Mouse (Mus musculus): ENCODE data around the gene Mrap. TPM values are rescaled to one million over a fixed set of nuclear protein-coding genes. Genes with fewer than 3 reads are reported as not detected.
A peak's percentile ranks its signal among the peaks of the same experiment; 100 is the strongest.

Mrap gene
- polyA plus RNA-seq, 1 experiment: not detected

- Histone ChIP-seq H3K4me1 (ENCODE audit: control insufficient read depth, insufficient read depth, low read length) (peaks cover 23% of the 10 kb centered on the region), H3K27ac (ENCODE audit: insufficient read depth, low read depth, low read length) (no peak overlapping the region), H3K4me3 (ENCODE audit: insufficient read depth, low read length) (no peak overlapping the region)
- TF ChIP-seq CTCF (IDR thresholded peaks at IDR 0.05; ENCODE audit: low read depth, low read length) (no peak), POLR2A (IDR thresholded peaks at IDR 0.05; ENCODE audit: borderline replicate concordance, low read depth, low read length) (no peak)
Measured at GRCm38 (mm10) chr16:90747143-90747542, 9.1 kb downstream of the Mrap start.

- H3K27ac ChIP-seq (ENCODE audit: insufficient read depth, low read depth, low read length): no peak overlapping the region
- H3K4me1 ChIP-seq (ENCODE audit: control insufficient read depth, insufficient read depth, low read length): peaks cover 21% of the 10 kb centered on the region
- no peak for TF ChIP-seq CTCF (IDR thresholded peaks at IDR 0.05; ENCODE audit: low read depth, low read length)
- TF ChIP-seq POLR2A (IDR thresholded peaks at IDR 0.05; ENCODE audit: borderline replicate concordance, low read depth, low read length): no peak
- no peak overlapping the region for H3K4me3 ChIP-seq (ENCODE audit: insufficient read depth, low read length)
Measured at GRCm38 (mm10) chr16:90748169-90748568, 10.2 kb downstream of the Mrap start.

DNA sequence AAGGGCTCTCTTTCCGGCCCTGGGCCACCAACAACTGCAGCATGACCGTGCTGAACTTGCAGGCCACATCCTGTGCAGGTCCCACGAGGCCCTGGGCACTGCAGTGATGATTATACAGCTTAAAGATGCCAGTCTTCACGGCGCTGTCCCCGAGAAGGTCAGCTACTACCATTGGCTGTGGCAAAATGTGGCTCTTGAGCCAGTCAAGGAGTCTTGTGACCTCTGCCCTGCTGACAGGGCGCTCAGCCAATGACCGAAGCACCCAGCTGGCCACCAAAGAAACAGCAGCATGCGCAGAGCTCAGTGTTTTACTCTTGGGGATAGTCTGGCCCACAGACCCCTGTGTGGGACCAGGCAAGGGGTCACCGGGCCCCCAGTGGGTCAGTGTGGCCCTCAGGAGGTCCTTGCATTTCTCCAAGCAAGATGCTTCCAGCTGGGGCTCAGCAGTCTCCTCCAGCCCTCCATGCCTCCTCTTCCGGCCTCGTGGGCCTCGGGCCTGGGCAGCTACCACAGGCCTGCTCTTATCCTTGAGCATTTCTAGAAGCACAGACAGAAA lies 15.5 kb downstream of the Mrap start:
- Histone ChIP-seq H3K27ac (ENCODE audit: insufficient read depth, low read depth, low read length) (no peak overlapping the region), H3K4me3 (ENCODE audit: insufficient read depth, low read length) (no peak overlapping the region), H3K4me1 (ENCODE audit: control insufficient read depth, insufficient read depth, low read length) (no peaks in the 10 kb centered on the region)
- TF ChIP-seq CTCF (IDR thresholded peaks at IDR 0.05; ENCODE audit: low read depth, low read length) (no peak), POLR2A (IDR thresholded peaks at IDR 0.05; ENCODE audit: borderline replicate concordance, low read depth, low read length) (no peak)

DNA sequence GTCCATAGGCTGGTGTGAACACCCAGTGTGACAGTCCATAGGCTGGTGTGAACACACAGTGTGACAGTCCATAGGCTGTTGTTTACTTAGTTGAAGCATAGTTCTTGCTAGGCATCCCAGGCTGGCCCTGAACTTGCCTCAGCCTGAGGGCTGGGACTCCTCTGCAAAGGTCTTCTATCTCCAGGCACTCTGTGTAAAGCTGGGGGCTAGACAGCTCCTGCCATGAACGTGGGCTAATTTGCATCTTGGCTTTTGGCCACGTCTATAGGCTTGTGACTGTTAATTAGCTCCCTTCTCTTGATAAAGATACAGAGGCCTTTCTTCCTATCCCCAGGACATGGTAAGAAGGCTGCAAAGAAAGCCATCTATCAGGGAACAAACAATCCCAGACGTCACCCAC lies 21.3 kb downstream of the Mrap start:
- Histone ChIP-seq H3K27ac (ENCODE audit: insufficient read depth, low read depth, low read length) (no peak overlapping the region), H3K4me1 (ENCODE audit: control insufficient read depth, insufficient read depth, low read length) (peaks cover 7% of the 10 kb centered on the region), H3K4me3 (ENCODE audit: insufficient read depth, low read length) (no peak overlapping the region)
- TF ChIP-seq POLR2A (IDR thresholded peaks at IDR 0.05; ENCODE audit: borderline replicate concordance, low read depth, low read length) (no peak), CTCF (IDR thresholded peaks at IDR 0.05; ENCODE audit: low read depth, low read length) (no peak)

DNA sequence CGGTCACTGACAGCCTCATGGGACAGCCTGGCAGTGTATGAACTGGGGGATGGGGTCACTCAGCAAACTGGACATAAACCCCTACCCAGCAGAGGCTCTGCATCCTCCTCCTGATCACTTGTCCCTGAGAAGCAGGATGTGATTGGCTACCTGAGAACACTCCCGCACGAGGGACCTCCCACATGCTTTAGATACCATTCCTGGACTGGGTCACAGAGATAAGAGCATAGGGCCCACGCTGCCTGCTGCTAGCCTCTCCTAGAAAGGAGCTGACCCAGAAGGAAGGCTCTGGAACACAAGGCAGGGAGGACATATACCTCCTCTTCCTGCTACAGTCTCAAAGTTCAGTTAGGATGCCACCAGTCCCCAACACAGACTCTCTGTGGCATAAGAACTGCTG lies 22.5 kb downstream of the Mrap start:
- TF ChIP-seq POLR2A (IDR thresholded peaks at IDR 0.05; ENCODE audit: borderline replicate concordance, low read depth, low read length) (no peak), CTCF (IDR thresholded peaks at IDR 0.05; ENCODE audit: low read depth, low read length) (no peak)
- peaks cover 13% of the 10 kb centered on the region for H3K4me1 ChIP-seq (ENCODE audit: control insufficient read depth, insufficient read depth, low read length)
- H3K27ac ChIP-seq (ENCODE audit: insufficient read depth, low read depth, low read length): no peak overlapping the region
- no peak overlapping the region for H3K4me3 ChIP-seq (ENCODE audit: insufficient read depth, low read length)

DNA sequence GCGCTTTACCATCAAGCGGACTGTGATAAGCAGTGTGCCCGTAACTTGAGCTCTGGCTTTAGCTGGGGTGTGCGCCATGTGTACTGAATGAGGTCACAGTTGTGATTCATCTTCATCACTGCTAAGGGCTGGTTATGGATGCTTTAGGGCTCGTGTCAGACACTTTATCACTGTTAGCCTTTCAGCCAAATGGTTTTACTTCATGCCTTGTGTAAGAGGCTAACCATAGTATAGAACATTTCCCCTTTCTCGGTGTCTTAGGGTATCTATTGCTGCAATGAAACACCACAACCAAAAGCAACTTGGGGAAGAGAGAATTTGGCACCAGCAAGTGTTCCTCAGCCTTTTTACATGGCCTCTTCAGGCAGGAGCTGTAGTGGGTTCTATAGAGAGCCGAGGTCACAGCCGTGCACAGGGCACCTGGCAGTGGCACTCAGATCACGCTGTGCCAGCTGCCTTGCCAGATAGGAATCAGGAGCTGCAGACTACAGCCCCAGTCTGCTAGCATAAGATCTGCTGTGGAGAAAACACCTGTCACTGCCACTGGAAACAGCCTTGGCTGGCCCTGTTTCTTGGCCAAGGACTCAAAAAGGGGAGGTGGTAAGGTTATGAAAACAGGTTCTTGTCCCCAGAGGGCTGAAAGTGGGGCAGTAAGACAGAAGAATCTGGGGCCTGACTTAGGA lies 27.3 kb downstream of the Mrap start:
- no peak overlapping the region for H3K4me3 ChIP-seq (ENCODE audit: insufficient read depth, low read length)
- peaks cover 16% of the 10 kb centered on the region for H3K4me1 ChIP-seq (ENCODE audit: control insufficient read depth, insufficient read depth, low read length)
- TF ChIP-seq POLR2A (IDR thresholded peaks at IDR 0.05; ENCODE audit: borderline replicate concordance, low read depth, low read length): no peak
- H3K27ac ChIP-seq (ENCODE audit: insufficient read depth, low read depth, low read length): 0 out of 2 replicates have a peak overlapping the region, but pooled peaks have one; percentile 15

DNA sequence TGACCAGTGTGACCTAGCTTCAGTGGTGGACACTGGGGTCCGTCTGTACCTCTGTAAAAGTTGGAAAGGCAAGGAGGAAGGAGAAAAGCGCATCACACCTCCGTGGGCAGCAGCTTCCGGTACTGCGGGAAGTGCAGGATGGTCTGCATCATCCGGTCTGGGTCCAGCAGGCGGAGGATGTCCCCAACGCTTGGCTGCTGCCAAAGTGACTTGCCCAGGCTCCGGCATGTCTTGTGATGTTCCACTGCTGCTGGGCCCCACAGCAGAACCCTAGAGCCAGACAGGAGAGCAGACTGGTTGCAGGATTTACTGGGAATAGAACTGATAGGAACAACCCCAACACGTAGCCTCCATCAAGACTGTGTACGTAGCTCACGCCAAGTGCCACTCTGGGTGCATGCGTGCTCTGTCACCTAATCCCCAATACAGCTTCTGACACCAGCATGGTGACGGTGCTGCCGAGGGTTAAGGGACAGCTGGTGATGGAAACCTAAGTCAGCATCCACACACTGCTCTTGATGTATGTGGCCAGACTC lies 29.0 kb downstream of the Mrap start:
- H3K27ac ChIP-seq (ENCODE audit: insufficient read depth, low read depth, low read length): no peak overlapping the region
- H3K4me3 ChIP-seq (ENCODE audit: insufficient read depth, low read length): no peak overlapping the region
- H3K4me1 ChIP-seq (ENCODE audit: control insufficient read depth, insufficient read depth, low read length): peaks cover 18% of the 10 kb centered on the region
- TF ChIP-seq CTCF (IDR thresholded peaks at IDR 0.05; ENCODE audit: low read depth, low read length) (no peak), POLR2A (IDR thresholded peaks at IDR 0.05; ENCODE audit: borderline replicate concordance, low read depth, low read length) (no peak)

DNA sequence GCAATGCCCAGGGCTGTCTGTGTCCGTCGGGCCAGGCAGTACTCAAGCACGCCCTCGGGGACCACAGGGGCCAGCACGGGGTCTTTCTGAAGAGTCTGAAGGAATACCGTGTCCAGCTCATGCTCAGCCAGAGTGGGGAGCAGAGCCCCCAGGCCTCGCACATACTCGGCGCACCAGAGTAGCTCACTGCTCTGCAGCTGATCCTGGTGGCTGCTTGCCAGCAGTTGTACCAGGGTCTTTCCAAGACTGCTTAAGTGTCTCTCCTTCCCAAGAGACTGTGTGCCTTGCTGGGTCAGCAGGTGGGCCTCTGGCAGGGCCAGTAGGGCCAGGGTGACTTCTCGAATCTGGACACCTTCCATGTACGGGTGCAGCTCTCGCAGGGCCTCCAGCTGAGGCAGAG lies 36.2 kb downstream of the Mrap start:
- Histone ChIP-seq H3K4me1 (ENCODE audit: control insufficient read depth, insufficient read depth, low read length) (peaks cover 7% of the 10 kb centered on the region), H3K27ac (ENCODE audit: insufficient read depth, low read depth, low read length) (no peak overlapping the region), H3K4me3 (ENCODE audit: insufficient read depth, low read length) (no peak overlapping the region)
- TF ChIP-seq POLR2A (IDR thresholded peaks at IDR 0.05; ENCODE audit: borderline replicate concordance, low read depth, low read length) (no peak), CTCF (IDR thresholded peaks at IDR 0.05; ENCODE audit: low read depth, low read length) (no peak)

DNA sequence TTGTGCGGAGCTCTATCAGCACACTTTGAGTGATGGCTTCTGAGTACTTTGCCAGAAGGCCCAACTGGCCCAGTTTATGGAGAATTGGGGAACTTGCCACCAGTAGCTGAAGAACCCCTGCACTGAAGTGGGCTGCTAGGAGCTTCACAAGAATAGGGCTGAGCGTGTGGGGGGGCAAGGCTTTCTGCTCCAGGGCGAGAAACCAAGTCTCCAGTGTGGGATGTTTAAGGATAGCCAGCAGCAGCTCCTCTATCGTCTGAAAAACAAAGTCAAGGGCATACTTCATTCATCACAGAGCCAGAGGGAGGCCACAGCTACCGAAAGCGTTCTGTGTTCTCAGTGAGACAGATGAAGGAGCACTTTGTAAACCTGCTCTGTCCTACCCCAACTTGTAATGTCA lies 36.6 kb downstream of the Mrap start:
- Histone ChIP-seq H3K4me3 (ENCODE audit: insufficient read depth, low read length) (no peak overlapping the region), H3K4me1 (ENCODE audit: control insufficient read depth, insufficient read depth, low read length) (peaks cover 7% of the 10 kb centered on the region), H3K27ac (ENCODE audit: insufficient read depth, low read depth, low read length) (no peak overlapping the region)
- TF ChIP-seq POLR2A (IDR thresholded peaks at IDR 0.05; ENCODE audit: borderline replicate concordance, low read depth, low read length): no peak
- TF ChIP-seq CTCF (IDR thresholded peaks at IDR 0.05; ENCODE audit: low read depth, low read length): no peak

- H3K27ac ChIP-seq (ENCODE audit: insufficient read depth, low read depth, low read length): no peak overlapping the region
Measured at GRCm38 (mm10) chr16:90775946-90776520, 38.0 kb downstream of the Mrap start.

More at GRCm38 (mm10) chr16:90775946-90776520, 38.0 kb downstream of the Mrap start:
- Histone ChIP-seq H3K4me1 (ENCODE audit: control insufficient read depth, insufficient read depth, low read length) (peaks cover 3% of the 10 kb centered on the region; the same call in 1 of the 2 replicates), H3K4me3 (ENCODE audit: insufficient read depth, low read length) (no peak overlapping the region)
- TF ChIP-seq CTCF (IDR thresholded peaks at IDR 0.05; ENCODE audit: low read depth, low read length) (no peak), POLR2A (IDR thresholded peaks at IDR 0.05; ENCODE audit: borderline replicate concordance, low read depth, low read length) (no peak)
